Mouse (Mus musculus) midbrain, embryonic 16.5 days (tissue): ENCODE results near the gene Inpp5b. TPM values are rescaled to one million over a fixed set of nuclear protein-coding genes. Genes with fewer than 3 reads are reported as not detected.
"Not testable (repeated sequence)": the region's sequence is repeated elsewhere in the genome, so short reads cannot be mapped to it uniquely, and the experiment has no call there.

ENCODE experiments used
- ATAC-seq: fragments of 200-750 bp; cut with Nextera tagmentation; 2 replicates; pipeline ENCODE4 v1.8.0; 2017; ENCODE audit warnings: moderate TSS enrichment
- H3K27ac ChIP-seq: fragments of 300-500 bp; sonication (generic); 2 replicates; pipeline ENCODE4 v1.5.1; 2014; ENCODE audit warnings: mild to moderate bottlenecking, low read length, mixed read lengths
- H3K27me3 ChIP-seq: fragments of 300-500 bp; sonication (generic); 2 replicates; pipeline ENCODE4 v1.6.1; 2014; ENCODE audit warnings: low read depth, low read length, mixed read lengths; ENCODE audit not compliant: control insufficient read depth, insufficient read depth
- H3K36me3 ChIP-seq: fragments of 300-500 bp; sonication (generic); 2 replicates; pipeline ENCODE4 v1.6.1; 2014; ENCODE audit warnings: mild to moderate bottlenecking, low read length, moderate library complexity, mixed read lengths; ENCODE audit not compliant: control insufficient read depth, insufficient read depth
- H3K4me1 ChIP-seq: fragments of 300-500 bp; sonication (generic); 2 replicates; pipeline ENCODE4 v1.6.1; 2014; ENCODE audit warnings: mild to moderate bottlenecking, low read length, mixed read lengths; ENCODE audit not compliant: control insufficient read depth, insufficient read depth
- H3K4me2 ChIP-seq: fragments of 300-500 bp; sonication (generic); 2 replicates; pipeline ENCODE4 v1.6.1; 2014; ENCODE audit warnings: mild to moderate bottlenecking, low read length, mixed read lengths
- H3K4me3 ChIP-seq: fragments of 300-500 bp; sonication (generic); 2 replicates; pipeline ENCODE4 v1.5.1; 2014; ENCODE audit warnings: low read depth, mild to moderate bottlenecking, low read length, moderate library complexity, mixed read lengths
- H3K9ac ChIP-seq: fragments of 300-500 bp; sonication (generic); 2 replicates; pipeline ENCODE4 v1.6.1; 2014; ENCODE audit warnings: low read depth, low read length, mixed read lengths
- H3K9me3 ChIP-seq: fragments of 300-500 bp; sonication (generic); replicated peaks from 2 replicates; pipeline ENCODE4 v1.6.1; 2014; ENCODE audit warnings: mild to moderate bottlenecking, low read length, mixed read lengths; ENCODE audit not compliant: control insufficient read depth, poor library complexity, severe bottlenecking
- WGBS: fragments of 180-500 bp; shearing (Covaris S2); extraction: QIAGEN DNeasy Blood & Tissue Kit; methylation state at CpG from one replicate; pipeline ENCODE4 v1.1.7; 2014; 5-methylcytosine and 5-hydroxymethylcytosine counted together
- polyA plus RNA-seq: library from polyadenylated mRNA; unstranded; fragments of >200 nt; fragmentation: Nextera tagmentation; extraction: Ambion mirVana; gene quantifications from 2 replicates; pipeline ENCODE4 v1.2.1, GENCODE M21; 2015

Inpp5b gene
- polyA plus RNA-seq, 1 experiment from 2014 or later = 26.6 TPM

- Histone ChIP-seq H3K4me1 (peaks cover 15% of the 10 kb centered on the region; the same call in 1 of the 2 replicates), H3K27ac (peak overlapping the region; percentile 22; the same call in 1 of the 2 replicates), H3K27me3 (peaks cover 12% of the 10 kb centered on the region; the same call in 1 of the 2 replicates)
- not testable (repeated sequence) for H3K9ac ChIP-seq, H3K4me3 ChIP-seq, H3K36me3 ChIP-seq, H3K4me2 ChIP-seq, H3K9me3 ChIP-seq, ATAC-seq
- WGBS = 5% methylated on average over 1 of the region's 1 CpGs
Measured at GRCm38 (mm10) chr4:124708200-124708517, 33.5 kb upstream of the Inpp5b start.

- peak overlapping the region; percentile 56; the same call in 1 of the 2 replicates for H3K9ac ChIP-seq
- ATAC-seq = no peak
Measured at GRCm38 (mm10) chr4:124708518-124709477, 32.9 kb upstream of the Inpp5b start.

GRCm38 (mm10) chr4:124709961-124710446, 31.6 kb upstream of the Inpp5b start:
- WGBS = 3% methylated on average over 18 of the region's 18 CpGs
- H3K27ac ChIP-seq = no peak overlapping the region
- H3K36me3 ChIP-seq = no peaks in the 10 kb centered on the region
- no peak overlapping the region for H3K4me3 ChIP-seq
- peaks cover 10% of the 10 kb centered on the region; the same call in 1 of the 2 replicates for H3K4me1 ChIP-seq
- H3K27me3 ChIP-seq = peaks cover 12% of the 10 kb centered on the region; the same call in 1 of the 2 replicates
- peak overlapping the region; percentile 30 for H3K4me2 ChIP-seq
- no peak for ATAC-seq
- H3K9ac ChIP-seq = no peak overlapping the region
- no peaks in the 10 kb centered on the region for H3K9me3 ChIP-seq

More at GRCm38 (mm10) chr4:124708518-124709477, 32.9 kb upstream of the Inpp5b start:
- WGBS = 3% methylated on average over 41 of the region's 41 CpGs
- Histone ChIP-seq H3K4me1 (peaks cover 15% of the 10 kb centered on the region; the same call in 1 of the 2 replicates), H3K4me2 (peak overlapping the region; percentile 60), H3K27ac (peak overlapping the region; percentile 22; the same call in 1 of the 2 replicates), H3K27me3 (peaks cover 12% of the 10 kb centered on the region; the same call in 1 of the 2 replicates), H3K4me3 (peak overlapping the region; percentile 33), H3K9me3 (no peaks in the 10 kb centered on the region), H3K36me3 (no peaks in the 10 kb centered on the region)

GRCm38 (mm10) chr4:124710776-124711291, 30.8 kb upstream of the Inpp5b start:
- no peak overlapping the region for H3K9ac ChIP-seq
- H3K27ac ChIP-seq = no peak overlapping the region
- peaks cover 17% of the 10 kb centered on the region for H3K4me1 ChIP-seq
- H3K27me3 ChIP-seq = peaks cover 12% of the 10 kb centered on the region; the same call in 1 of the 2 replicates
- 9% methylated on average over 5 of the region's 5 CpGs for WGBS
- H3K36me3 ChIP-seq = no peaks in the 10 kb centered on the region
- no peak for ATAC-seq
- H3K4me2 ChIP-seq = no peak overlapping the region
- H3K9me3 ChIP-seq = no peaks in the 10 kb centered on the region
- H3K4me3 ChIP-seq = no peak overlapping the region

- H3K9me3 ChIP-seq = no peaks in the 10 kb centered on the region
- H3K4me2 ChIP-seq = no peak overlapping the region
- H3K4me3 ChIP-seq = no peak overlapping the region
- no peak overlapping the region for H3K9ac ChIP-seq
- 0 out of 2 replicates have a peak, but pooled peaks cover 4% of the 10 kb centered on the region for H3K36me3 ChIP-seq
- 83% methylated on average over 6 of the region's 6 CpGs for WGBS
- no peak overlapping the region for H3K27ac ChIP-seq
- ATAC-seq = no peak
- peaks cover 12% of the 10 kb centered on the region; the same call in 1 of the 2 replicates for H3K27me3 ChIP-seq
- peaks cover 20% of the 10 kb centered on the region for H3K4me1 ChIP-seq
Measured at GRCm38 (mm10) chr4:124712618-124713017, 29.0 kb upstream of the Inpp5b start.

- H3K4me1 ChIP-seq = peaks cover 17% of the 10 kb centered on the region
- H3K9me3 ChIP-seq, H3K36me3 ChIP-seq, H3K9ac ChIP-seq, H3K4me2 ChIP-seq, ATAC-seq, H3K4me3 ChIP-seq, H3K27ac ChIP-seq: not testable (repeated sequence)
- WGBS = 80% methylated on average over 4 of the region's 5 CpGs
- H3K27me3 ChIP-seq = peaks cover 12% of the 10 kb centered on the region; the same call in 1 of the 2 replicates
Measured at GRCm38 (mm10) chr4:124713850-124714249, 27.8 kb upstream of the Inpp5b start.

- Histone ChIP-seq H3K27ac (peak within 1 kb of the TSS; percentile 62), H3K4me3 (peak within 1 kb of the TSS; percentile 87), H3K4me1 (peaks cover 14% of the 10 kb centered on the region), H3K36me3 (peaks cover 18% of the 10 kb centered on the region; the same call in 1 of the 2 replicates), H3K4me2 (peak within 1 kb of the TSS; percentile 97), H3K9ac (peak within 1 kb of the TSS; percentile 85), H3K9me3 (no peaks in the 10 kb centered on the region), H3K27me3 (peaks cover 4% of the 10 kb centered on the region; the same call in 1 of the 2 replicates)
- ATAC-seq = peak; percentile 95
- WGBS = under 1% methylated on average over 57 of the region's 57 CpGs
Measured at GRCm38 (mm10) chr4:124714545-124715481, 26.8 kb upstream of the Inpp5b start, which contains the start of gene Sf3a3. Sf3a3 (plus strand) TSS chr4:124714776.

- H3K9ac ChIP-seq = no peak overlapping the region
- H3K4me3 ChIP-seq = no peak overlapping the region
- no peaks in the 10 kb centered on the region for H3K9me3 ChIP-seq
- peaks cover 12% of the 10 kb centered on the region for H3K4me1 ChIP-seq
- no peak for ATAC-seq
- peaks cover 25% of the 10 kb centered on the region for H3K36me3 ChIP-seq
- WGBS = 93% methylated on average over 4 of the region's 4 CpGs
- H3K4me2 ChIP-seq = no peak overlapping the region
- H3K27me3 ChIP-seq = no peaks in the 10 kb centered on the region
- no peak overlapping the region for H3K27ac ChIP-seq
Measured at GRCm38 (mm10) chr4:124719101-124719500, 22.5 kb upstream of the Inpp5b start.
